Mouse (Mus musculus) bone marrow, adult 2 months (tissue): ENCODE data around the gene Dock2.

Experiments
- CTCF ChIP-seq: fragments of 200-500 bp; IDR thresholded peaks from 2 replicates; pipeline ENCODE4 v1.5.1; 2011; ENCODE audit warnings: low read length, control low read depth; ENCODE audit not compliant: control insufficient read depth, insufficient read depth
- POLR2A ChIP-seq: fragments of 200-500 bp; IDR thresholded peaks from 2 replicates; pipeline ENCODE4 v1.6.1; 2011; ENCODE audit warnings: low read depth, mild to moderate bottlenecking, control low read depth, low read length, borderline replicate concordance; ENCODE audit not compliant: control insufficient read depth

DNA sequence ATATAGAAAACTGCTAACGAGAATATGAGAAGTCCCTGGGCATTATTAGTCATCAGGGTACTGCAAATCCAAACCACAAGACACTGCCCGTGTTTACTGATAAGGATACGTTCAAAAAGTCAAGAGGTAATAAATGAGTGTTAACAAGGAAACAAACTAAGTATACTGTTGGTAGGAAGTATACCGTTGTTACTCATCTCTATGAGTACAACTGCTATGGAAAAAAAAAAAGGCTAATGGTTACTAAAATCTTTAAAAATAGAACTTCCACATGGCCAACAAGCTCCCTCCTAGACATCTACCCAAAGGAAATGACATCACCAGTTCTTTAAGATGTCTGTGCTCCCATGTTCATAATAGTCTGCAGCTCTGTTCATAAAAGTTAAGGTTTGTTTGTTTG, 46.5 kb downstream of the Dock2 start:
- TF ChIP-seq CTCF, result no peak
- no peak for TF ChIP-seq POLR2A
